Mouse (Mus musculus): ENCODE measurements around the gene Olfr653. TPM values are rescaled to one million over a fixed set of nuclear protein-coding genes. Genes with fewer than 3 reads are reported as not detected.

Olfr653 gene
- polyA plus RNA-seq, 1 experiment from 2014 or later, result not detected

DNA sequence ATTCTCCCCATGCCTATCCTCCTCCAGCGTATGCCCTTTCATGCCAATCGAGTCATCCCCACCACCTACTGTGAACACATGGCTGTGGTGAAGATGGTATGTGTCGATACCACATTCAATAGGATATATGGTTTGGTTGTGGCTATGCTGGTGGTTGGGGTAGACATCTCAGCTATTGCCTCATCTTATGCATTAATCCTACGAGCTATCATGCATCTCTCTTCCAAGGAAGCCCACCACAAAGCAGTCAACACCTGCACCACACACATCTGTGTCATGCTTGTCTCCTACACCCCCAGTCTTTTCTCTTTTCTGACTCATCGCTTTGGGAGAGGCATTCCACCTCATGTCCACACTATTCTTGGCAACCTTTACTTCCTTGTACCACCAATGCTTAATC lies 11.2 kb downstream of the Olfr653 start:
- Histone ChIP-seq H3K36me3 (replicated peaks; ENCODE audit: insufficient read depth, low read length) (no peaks in the 10 kb centered on the region), H3K4me3 (ENCODE audit: low read depth, low read length) (no peak overlapping the region), H3K27ac (ENCODE audit: low read depth) (no peak overlapping the region), H3K9me3 (ENCODE audit: low read length) (no peaks in the 10 kb centered on the region), H3K4me2 (ENCODE audit: low read depth, low read length) (no peak overlapping the region), H3K4me1 (ENCODE audit: insufficient read depth) (no peaks in the 10 kb centered on the region), H3K9ac (replicated peaks) (no peak overlapping the region), H3K27me3 (ENCODE audit: insufficient read depth, low read length) (no peaks in the 10 kb centered on the region)
- ATAC-seq, result no peak
- WGBS (ENCODE audit: insufficient replicate concordance), result 79% methylated on average over 5 of the region's 5 CpGs
- no peak for TF ChIP-seq EP300 (IDR thresholded peaks at IDR 0.05; ENCODE audit: low read depth)
- no peak for TF ChIP-seq CTCF (IDR thresholded peaks at IDR 0.05; ENCODE audit: low read depth)
- no peak for DNase-seq

DNA sequence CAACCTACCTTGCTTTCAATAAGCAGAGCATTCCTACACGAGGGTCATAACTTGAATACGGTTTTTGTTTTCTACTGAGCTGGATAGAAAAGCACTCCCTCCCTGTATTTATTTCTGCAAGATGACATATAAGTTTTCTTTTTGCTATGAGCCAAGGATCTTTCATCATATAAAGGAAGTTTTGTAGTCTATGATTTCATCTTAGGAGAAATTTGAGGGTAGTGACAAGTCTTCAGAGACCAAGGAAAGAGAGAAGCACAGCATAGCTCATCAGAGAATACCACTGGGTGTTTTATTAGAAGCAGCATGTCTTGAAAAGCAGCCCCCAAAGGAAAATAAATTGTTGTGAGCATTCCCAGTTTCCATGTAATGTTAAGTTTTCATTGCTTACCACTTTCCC lies 24.6 kb downstream of the Olfr653 start, which contains the start of gene Olfr655:
Gene Olfr655 (minus strand): TSS at position 101 of the 400 bp plus-strand sequence.
- no peak for ATAC-seq
- Histone ChIP-seq H3K4me2 (ENCODE audit: low read depth, low read length) (no peak within 1 kb of the TSS), H3K4me3 (ENCODE audit: low read depth, low read length) (no peak within 1 kb of the TSS), H3K9ac (replicated peaks) (no peak within 1 kb of the TSS), H3K27me3 (ENCODE audit: insufficient read depth, low read length) (no peaks in the 10 kb centered on the region), H3K9me3 (ENCODE audit: low read length) (no peaks in the 10 kb centered on the region), H3K36me3 (replicated peaks; ENCODE audit: insufficient read depth, low read length) (no peaks in the 10 kb centered on the region), H3K4me1 (ENCODE audit: insufficient read depth) (no peaks in the 10 kb centered on the region), H3K27ac (ENCODE audit: low read depth) (no peak within 1 kb of the TSS)
- 70% methylated on average over 2 of the region's 2 CpGs for WGBS (ENCODE audit: insufficient replicate concordance)
- DNase-seq, result no peak
- TF ChIP-seq EP300 (IDR thresholded peaks at IDR 0.05; ENCODE audit: low read depth) (no peak), CTCF (IDR thresholded peaks at IDR 0.05; ENCODE audit: low read depth) (no peak)

- Histone ChIP-seq H3K4me2 (ENCODE audit: low read depth, low read length) (no peak overlapping the region), H3K27me3 (ENCODE audit: insufficient read depth, low read length) (no peaks in the 10 kb centered on the region), H3K9me3 (ENCODE audit: low read length) (no peaks in the 10 kb centered on the region), H3K27ac (ENCODE audit: low read depth) (no peak overlapping the region), H3K4me3 (ENCODE audit: low read depth, low read length) (no peak overlapping the region), H3K9ac (replicated peaks) (no peak overlapping the region), H3K4me1 (ENCODE audit: insufficient read depth) (no peaks in the 10 kb centered on the region), H3K36me3 (replicated peaks; ENCODE audit: insufficient read depth, low read length) (no peaks in the 10 kb centered on the region)
- TF ChIP-seq CTCF (IDR thresholded peaks at IDR 0.05; ENCODE audit: low read depth) (peak; percentile 84), EP300 (IDR thresholded peaks at IDR 0.05; ENCODE audit: low read depth) (no peak)
- 4% methylated on average over 3 of the region's 3 CpGs for WGBS (ENCODE audit: insufficient replicate concordance)
- ATAC-seq (no peak), DNase-seq (peak; percentile 68)
These were observed 26.1 kb downstream of the Olfr653 start for GRCm38 (mm10) chr7:104603173-104603572.

GRCm38 (mm10) chr7:104604727-104605126 lies 27.6 kb downstream of the Olfr653 start:
- Histone ChIP-seq H3K27ac (ENCODE audit: low read depth) (no peak overlapping the region), H3K4me1 (ENCODE audit: insufficient read depth) (no peaks in the 10 kb centered on the region), H3K27me3 (ENCODE audit: insufficient read depth, low read length) (no peaks in the 10 kb centered on the region), H3K9me3 (ENCODE audit: low read length) (no peaks in the 10 kb centered on the region), H3K9ac (replicated peaks) (no peak overlapping the region), H3K4me2 (ENCODE audit: low read depth, low read length) (no peak overlapping the region), H3K4me3 (ENCODE audit: low read depth, low read length) (no peak overlapping the region), H3K36me3 (replicated peaks; ENCODE audit: insufficient read depth, low read length) (no peaks in the 10 kb centered on the region)
- ATAC-seq, result no peak
- TF ChIP-seq CTCF (IDR thresholded peaks at IDR 0.05; ENCODE audit: low read depth) (no peak), EP300 (IDR thresholded peaks at IDR 0.05; ENCODE audit: low read depth) (no peak)
- DNase-seq, result no peak

DNA sequence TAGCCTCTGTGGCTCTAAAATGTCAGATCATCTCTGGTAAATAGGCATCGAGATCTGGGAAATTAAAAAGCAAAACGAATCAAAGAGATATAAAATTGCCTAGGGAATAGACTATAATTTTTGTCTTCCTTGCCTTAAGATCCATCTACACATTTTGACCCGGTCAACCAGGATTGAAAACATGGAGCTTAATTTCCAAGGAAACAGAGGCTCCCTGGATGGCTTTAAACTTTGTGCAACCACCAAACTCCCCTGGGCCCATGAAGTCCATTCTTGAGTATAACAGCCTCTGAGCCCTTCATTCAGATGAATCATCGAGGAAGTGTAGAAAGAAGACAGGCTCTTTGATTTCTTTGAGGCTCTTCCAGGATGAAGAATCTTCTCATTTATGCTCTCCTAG lies 36.5 kb downstream of the Olfr653 start, which contains the start of gene Olfr656:
Gene Olfr656 (plus strand): TSS at position 301 of the 400 bp plus-strand sequence.
- no peaks in the 10 kb centered on the region for H3K4me1 ChIP-seq (ENCODE audit: insufficient read depth)
- H3K27me3 ChIP-seq (ENCODE audit: insufficient read depth, low read length), result no peaks in the 10 kb centered on the region
- no peak within 1 kb of the TSS for H3K9ac ChIP-seq (replicated peaks)
- DNase-seq (no peak), ATAC-seq (no peak)
- H3K27ac ChIP-seq (ENCODE audit: low read depth), result no peak within 1 kb of the TSS
- TF ChIP-seq CTCF (IDR thresholded peaks at IDR 0.05; ENCODE audit: low read depth) (no peak), EP300 (IDR thresholded peaks at IDR 0.05; ENCODE audit: low read depth) (no peak)
- no peak within 1 kb of the TSS for H3K4me2 ChIP-seq (ENCODE audit: low read depth, low read length)
- no peaks in the 10 kb centered on the region for H3K36me3 ChIP-seq (replicated peaks; ENCODE audit: insufficient read depth, low read length)
- H3K9me3 ChIP-seq (ENCODE audit: low read length), result no peaks in the 10 kb centered on the region
- WGBS (ENCODE audit: insufficient replicate concordance), result 66% methylated on average over 4 of the region's 4 CpGs
- H3K4me3 ChIP-seq (ENCODE audit: low read depth, low read length), result no peak within 1 kb of the TSS

- Histone ChIP-seq H3K4me2 (ENCODE audit: low read depth, low read length) (no peak within 1 kb of the TSS), H3K27me3 (ENCODE audit: insufficient read depth, low read length) (no peaks in the 10 kb centered on the region), H3K4me1 (ENCODE audit: insufficient read depth) (no peaks in the 10 kb centered on the region), H3K9me3 (ENCODE audit: low read length) (no peaks in the 10 kb centered on the region), H3K27ac (ENCODE audit: low read depth) (no peak within 1 kb of the TSS), H3K9ac (replicated peaks) (no peak within 1 kb of the TSS), H3K4me3 (ENCODE audit: low read depth, low read length) (no peak within 1 kb of the TSS), H3K36me3 (replicated peaks; ENCODE audit: insufficient read depth, low read length) (no peaks in the 10 kb centered on the region)
- TF ChIP-seq EP300 (IDR thresholded peaks at IDR 0.05; ENCODE audit: low read depth) (no peak), CTCF (IDR thresholded peaks at IDR 0.05; ENCODE audit: low read depth) (no peak)
- DNase-seq (no peak), ATAC-seq (no peak)
These were observed 47.4 kb downstream of the Olfr653 start, which contains the start of gene Olfr657 for GRCm38 (mm10) chr7:104624494-104624893. TSS of gene Olfr657 (plus strand) at chr7:104624794.

Other genes starting within 250 kb of the Olfr653 start
- gene Trim34b, start 247.8 kb upstream of the Olfr653 start, polyA plus RNA-seq (2015; fragmentation: Nextera tagmentation; extraction: Ambion mirVana), result 0.24 TPM in 1 of 2 replicates, not detected in the other
- gene Trim12c, start 224.0 kb upstream of the Olfr653 start, polyA plus RNA-seq (2015; fragmentation: Nextera tagmentation; extraction: Ambion mirVana), result 1.8 and 1.9 TPM in 2 replicates
- 0.49 and 0.53 TPM in 2 replicates for gene Trim30b, start 207.4 kb upstream of the Olfr653 start, polyA plus RNA-seq (2015; fragmentation: Nextera tagmentation; extraction: Ambion mirVana)
- gene Trim30c, start 176.5 kb upstream of the Olfr653 start, polyA plus RNA-seq (2015; fragmentation: Nextera tagmentation; extraction: Ambion mirVana), result 0.38 and 0.50 TPM in 2 replicates
- gene Trim30a, start 112.1 kb upstream of the Olfr653 start, polyA plus RNA-seq (2015; fragmentation: Nextera tagmentation; extraction: Ambion mirVana), result 4.3 and 5.2 TPM in 2 replicates
- gene Trim30d, start 69.5 kb upstream of the Olfr653 start, polyA plus RNA-seq (2015; fragmentation: Nextera tagmentation; extraction: Ambion mirVana), result 1.9 and 2.1 TPM in 2 replicates
- gene Olfr651, start 27.2 kb upstream of the Olfr653 start, polyA plus RNA-seq (2015; fragmentation: Nextera tagmentation; extraction: Ambion mirVana), result not detected in 2 replicates
- not detected in 2 replicates for gene Olfr652, start 16.4 kb upstream of the Olfr653 start, polyA plus RNA-seq (2015; fragmentation: Nextera tagmentation; extraction: Ambion mirVana)
- not detected in 2 replicates for gene Olfr654, start 9.7 kb downstream of the Olfr653 start, polyA plus RNA-seq (2015; fragmentation: Nextera tagmentation; extraction: Ambion mirVana)
- gene Olfr655, start 24.5 kb downstream of the Olfr653 start, polyA plus RNA-seq (2015; fragmentation: Nextera tagmentation; extraction: Ambion mirVana), result not detected in 2 replicates
- gene Olfr656, start 36.6 kb downstream of the Olfr653 start, polyA plus RNA-seq (2015; fragmentation: Nextera tagmentation; extraction: Ambion mirVana), result not detected in 2 replicates
- not detected in 2 replicates for gene Olfr657, start 47.5 kb downstream of the Olfr653 start, polyA plus RNA-seq (2015; fragmentation: Nextera tagmentation; extraction: Ambion mirVana)
- gene Olfr658, start 70.0 kb downstream of the Olfr653 start, polyA plus RNA-seq (2015; fragmentation: Nextera tagmentation; extraction: Ambion mirVana), result not detected in 2 replicates
- gene Olfr659, start 89.4 kb downstream of the Olfr653 start, polyA plus RNA-seq (2015; fragmentation: Nextera tagmentation; extraction: Ambion mirVana), result not detected in 2 replicates
- not detected in 2 replicates for gene Olfr661, start 109.2 kb downstream of the Olfr653 start, polyA plus RNA-seq (2015; fragmentation: Nextera tagmentation; extraction: Ambion mirVana)
- not detected in 2 replicates for gene Usp17le, start 200.2 kb downstream of the Olfr653 start, polyA plus RNA-seq (2015; fragmentation: Nextera tagmentation; extraction: Ambion mirVana)

All from liver, postnatal 0 days (tissue).